Mouse (Mus musculus) cerebellum, adult 9-11 months (tissue): Measurements from ENCODE around the gene Actr1a.

Source experiments
- DNase-seq: peaks from one replicate; pipeline ENCODE4 v3.0.0; 2022

Gene Actr1a

DNA sequence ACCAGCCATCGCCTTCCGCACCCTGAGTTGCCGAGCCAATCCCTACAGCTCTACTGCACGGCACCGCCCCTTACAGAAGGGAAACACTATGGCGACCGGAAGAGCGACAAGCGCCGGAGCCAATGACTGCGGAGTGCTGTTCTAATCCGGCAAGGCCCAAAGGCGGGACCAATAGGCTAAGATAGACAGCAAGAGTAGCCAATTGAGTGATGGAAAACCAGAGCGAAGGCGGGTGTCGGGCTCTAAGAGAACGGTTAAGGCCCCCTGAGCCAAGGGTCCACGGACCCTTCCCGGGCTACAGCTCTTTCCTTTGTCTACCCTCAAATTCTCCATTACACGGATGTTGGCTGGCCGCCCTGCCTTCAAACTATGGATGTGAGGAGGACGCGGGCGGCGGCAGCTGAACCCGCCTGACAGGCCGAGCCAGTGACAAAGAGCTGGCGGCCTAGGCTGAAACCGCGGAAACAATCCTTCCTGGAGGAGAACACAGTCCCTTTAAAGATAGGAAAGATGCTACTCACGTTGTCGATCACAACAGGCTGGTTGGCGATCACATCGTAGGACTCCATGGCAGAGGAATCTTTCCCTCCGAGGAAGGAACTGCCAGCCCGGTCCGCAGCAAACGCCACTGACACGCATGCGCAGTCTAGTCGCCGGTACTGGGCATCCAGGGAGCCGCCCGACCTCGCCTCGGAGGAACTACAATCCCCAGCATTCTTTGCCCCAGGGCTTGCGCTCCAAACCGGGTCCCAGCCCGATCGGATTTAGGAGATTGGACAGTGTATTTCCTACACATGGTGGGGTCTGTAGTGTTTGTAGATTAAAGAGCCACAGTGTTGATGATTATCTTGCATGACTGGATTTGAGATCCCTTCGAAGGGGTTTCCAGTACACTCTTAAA is at the start of gene Actr1a:
Actr1a (minus strand) TSS at position 640 of the 901 bp plus-strand sequence.
- DNase-seq, result peak; percentile 97

DNA sequence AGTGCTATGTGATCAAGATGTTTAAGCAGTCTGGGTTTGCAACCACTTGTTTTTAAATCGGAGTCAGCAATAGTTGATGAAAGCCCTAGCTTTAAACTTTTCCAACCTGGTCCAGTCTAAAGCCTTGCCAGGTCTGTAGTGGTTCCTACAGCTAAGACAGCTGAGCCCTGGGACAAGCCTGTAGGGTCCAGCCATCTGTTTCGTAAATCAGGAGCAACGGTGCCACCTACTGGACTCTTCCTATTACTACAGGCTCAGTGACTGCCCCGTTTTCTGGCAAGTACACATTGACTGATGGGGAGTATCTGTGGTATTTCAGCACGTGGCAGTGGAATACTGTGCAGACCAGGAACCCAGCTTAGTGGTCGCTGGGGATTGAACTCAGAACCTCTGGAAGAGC is 48.7 kb upstream of the Actr1a start:
- peak; percentile 90 for DNase-seq

DNA sequence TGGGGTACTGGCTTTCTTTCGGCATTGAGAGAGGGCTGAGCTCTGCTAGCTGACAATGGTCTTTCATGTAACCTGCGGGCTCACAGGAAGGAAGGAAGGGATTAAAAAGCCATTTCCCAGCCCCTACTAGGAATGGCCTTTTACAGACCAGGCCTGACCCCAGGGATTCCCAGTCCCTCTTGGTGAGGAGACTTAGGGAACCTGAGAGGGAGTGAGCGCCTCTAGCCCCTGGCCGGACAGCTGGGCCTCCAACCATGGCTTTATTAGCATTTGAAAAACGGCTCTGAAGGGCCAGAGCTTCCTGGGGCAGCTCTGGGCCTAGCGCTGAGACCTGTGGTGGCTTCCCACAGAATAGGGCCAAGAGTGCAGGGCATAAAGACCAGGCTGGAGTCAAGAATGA is 48.0 kb upstream of the Actr1a start:
- DNase-seq, result no peak

DNA sequence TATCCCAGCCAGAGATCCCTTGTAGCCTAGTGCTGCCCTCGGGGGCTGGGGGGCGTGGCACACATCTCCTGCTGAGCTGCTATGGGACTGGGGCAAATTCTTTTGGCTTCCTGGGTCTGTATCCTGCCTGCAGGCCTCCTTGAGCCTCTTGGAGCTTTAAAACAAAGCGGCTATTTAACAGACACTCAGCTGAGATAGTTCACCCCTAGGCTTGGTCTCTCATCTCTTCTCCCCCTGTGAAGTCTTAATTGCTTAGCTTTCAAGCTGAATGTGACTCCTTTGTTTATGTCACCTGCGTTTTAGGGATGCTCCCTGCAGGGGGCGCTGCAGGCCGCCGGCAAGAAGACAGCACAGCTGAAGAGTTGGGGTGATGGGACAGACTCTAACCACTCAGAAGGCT is 39.9 kb upstream of the Actr1a start:
- no peak for DNase-seq

DNA sequence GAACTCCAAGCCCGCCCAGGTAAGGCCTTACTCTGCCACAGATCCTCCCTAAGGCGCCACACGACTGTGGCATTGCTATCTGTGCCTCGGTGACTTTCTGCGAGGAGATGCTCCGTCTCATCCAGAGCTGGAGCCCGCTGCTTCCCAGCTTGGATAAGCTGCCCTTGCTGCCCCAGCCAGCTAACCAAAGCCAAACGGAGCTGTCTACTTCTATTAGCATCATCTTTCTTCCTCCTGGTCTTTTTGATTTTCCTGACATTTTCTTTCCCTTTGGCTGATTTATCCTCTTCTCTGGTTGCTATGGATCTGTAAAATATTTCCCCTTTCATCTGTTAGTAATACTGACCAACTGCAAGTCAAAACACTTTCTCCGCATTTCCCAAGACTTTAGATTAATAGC is 39.0 kb upstream of the Actr1a start:
- DNase-seq, result no peak

DNA sequence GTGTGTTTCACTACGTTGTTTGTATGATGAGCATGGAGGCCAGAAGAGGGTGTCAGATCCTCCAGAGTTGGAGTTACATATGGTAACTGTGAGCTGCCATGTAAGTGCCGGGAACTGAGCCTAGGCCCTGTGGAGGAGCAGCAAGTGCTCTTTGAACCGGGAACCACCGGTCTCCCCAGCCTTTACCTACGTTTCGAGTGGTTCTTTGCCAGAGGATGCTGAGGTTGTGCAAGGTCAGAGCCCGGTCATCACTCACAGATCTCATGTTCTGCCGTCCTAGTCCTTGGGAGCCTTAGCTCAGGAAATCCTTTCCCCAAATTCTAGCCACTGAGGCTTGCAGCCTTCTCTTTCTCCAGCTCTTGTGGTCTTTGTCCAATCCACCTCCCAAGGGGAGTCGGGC is 38.6 kb upstream of the Actr1a start:
- no peak for DNase-seq

DNA sequence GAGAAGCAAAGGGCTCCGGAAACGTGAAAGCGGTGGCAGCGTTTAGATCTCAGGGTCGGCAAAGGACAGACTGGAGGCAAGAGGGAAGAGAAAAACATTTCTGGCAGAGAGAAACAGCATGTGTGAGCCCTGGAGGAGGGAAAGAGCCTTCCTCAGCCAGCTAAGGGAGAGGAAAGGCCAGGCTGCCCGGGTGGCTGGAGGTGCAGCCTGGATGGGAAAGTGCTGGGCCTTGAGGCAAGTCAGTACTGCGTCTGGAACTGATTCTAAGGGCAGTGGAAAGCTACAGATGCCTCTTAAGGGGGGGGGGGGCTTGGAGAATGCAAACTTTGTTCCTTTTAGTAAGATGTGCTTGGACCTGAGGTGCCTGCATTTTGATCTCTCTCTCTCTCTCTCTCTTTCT is 38.2 kb upstream of the Actr1a start:
- no peak for DNase-seq

DNA sequence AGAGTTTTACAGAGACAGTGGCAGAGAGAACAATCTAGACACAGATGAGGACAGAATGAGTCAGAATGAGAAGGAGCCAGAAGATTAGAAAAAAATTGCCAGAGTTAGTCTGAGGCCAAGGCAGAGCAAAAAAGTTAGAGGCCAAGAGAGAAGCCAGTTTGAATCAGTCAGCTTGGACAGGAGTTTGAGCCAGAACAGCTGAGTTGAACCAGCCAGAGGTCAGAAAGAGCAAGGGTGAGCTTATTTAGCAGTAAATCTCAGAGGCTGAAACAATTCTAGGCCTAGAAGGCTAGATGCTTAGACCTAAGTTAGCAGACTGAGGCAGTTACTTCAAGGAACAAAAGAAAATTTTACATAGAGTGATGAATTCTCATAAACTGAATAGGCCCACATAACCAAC is 33.7 kb upstream of the Actr1a start:
- DNase-seq, result no peak

DNA sequence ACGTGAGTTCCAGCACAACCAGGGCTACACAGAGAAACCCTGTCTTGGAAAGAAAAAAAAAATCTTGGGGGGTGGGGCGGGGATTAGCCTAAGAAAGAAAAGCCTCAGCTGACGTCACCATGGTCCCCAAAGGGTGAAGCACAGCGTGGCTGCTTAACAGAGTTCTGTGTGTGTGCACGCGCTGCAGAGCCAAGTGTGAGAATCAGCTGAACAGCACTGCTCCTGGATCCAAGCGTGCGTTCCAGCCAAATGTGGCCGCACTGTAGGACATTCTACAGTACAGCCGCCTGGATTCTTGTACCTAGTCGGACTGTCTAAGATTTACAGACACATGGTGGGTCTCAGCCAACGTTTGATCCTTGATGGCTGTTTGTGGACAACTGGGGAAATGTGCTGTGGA is 30.9 kb upstream of the Actr1a start:
- DNase-seq, result no peak

DNA sequence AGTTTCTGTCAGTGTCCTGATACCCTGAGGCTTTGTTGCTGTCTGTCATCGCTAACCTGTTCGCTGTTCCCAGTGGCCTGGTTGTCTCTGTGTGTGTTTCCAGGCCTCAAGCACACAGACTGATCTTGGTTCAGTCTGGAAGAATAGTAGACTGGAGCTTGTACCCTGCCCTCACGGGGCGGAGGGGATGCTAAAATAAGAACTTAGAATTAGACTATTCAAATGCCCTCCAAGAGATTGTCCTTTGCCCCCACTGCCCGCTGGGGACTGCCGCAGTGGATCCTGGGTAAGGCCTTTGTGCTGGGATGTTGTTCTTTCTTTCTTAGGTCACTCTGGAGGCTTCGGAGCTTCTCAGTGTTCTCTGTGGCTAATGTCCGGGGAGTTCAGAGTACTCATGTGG is 29.7 kb upstream of the Actr1a start:
- DNase-seq, result no peak

DNA sequence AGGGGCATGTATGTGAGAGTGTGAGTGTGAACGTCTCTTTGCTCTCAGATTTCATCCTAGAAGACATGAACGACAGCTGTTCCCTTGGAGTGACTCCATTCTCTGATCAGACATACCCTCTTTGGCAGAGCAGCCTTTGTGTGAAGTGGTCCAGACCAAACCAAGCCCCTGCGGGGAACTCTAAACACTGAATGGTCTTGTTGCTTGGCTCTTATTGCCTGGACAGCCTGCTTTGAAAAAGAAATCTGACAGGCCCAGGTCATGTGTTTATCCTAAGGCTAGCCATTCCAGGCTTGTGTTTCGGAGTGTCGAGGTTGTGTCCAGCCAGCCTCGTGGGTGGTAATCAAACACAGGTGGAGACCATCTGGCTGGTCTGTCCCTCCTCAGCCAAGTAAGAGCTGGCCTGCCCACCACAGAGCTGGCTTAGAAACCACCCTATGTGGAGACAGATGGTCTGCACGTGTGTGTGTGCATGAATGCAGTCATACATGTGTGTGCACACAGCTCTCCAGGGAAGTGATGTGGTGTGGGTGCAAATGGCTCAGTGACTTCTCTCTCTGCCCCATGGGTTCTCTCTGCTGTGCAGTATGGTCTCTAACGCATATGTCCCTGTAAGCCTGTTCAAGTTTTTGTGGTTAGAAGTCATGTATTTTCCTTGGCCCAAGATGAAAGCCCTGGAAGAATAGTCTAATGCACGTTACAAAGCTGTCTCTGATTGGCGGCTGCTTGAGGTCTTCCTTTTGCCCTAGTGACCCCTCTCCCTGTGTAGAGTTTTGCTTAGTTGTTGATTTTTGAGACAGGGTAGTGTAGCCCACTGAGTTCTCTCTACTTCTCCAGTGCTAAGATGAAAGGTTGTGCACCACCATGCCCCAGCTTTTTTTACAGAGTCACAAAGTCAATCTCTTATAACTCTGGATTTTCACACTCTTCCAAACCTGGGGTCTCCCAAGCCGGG is 27.1 kb upstream of the Actr1a start:
- DNase-seq, result peak; percentile 94

DNA sequence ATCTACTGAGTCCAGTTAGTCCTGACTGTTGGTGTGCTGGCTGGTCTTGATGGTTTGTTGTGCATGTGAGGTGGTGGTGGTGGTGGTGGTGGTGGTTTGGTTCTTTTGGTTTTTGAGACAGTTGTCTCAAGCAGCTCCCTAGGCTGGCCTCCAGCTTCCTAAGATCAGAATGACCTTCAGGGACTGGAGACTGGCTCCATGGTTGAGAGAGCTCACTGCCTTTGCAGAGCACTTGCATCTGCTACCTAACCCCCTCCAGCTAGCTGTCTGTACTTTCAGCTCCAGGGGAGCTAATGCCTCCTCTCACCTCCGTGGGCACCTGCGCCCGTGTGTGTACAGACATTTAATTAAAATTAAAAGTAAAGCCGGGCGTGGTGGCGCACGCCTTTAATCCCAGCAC is 24.9 kb upstream of the Actr1a start:
- no peak for DNase-seq

DNA sequence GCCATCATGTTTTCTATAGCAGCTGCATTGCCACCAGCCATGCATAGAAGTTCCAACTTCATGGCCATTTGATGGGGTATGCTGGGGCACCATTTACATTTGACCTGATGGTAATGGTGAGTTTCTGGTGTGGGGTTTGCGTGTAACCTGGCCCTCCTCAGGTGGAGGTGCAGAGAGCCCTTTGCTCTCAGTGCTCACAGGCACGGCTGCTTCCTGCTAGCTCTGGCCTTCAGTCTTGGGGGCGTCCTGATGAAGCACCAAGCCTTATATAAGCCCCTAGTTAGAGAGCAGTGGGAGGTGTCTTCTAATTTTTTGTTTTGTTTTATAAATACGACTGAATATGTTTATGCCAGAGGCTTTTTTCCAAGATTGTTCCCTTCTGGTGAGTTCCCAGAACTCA is 22.5 kb upstream of the Actr1a start:
- no peak for DNase-seq

DNA sequence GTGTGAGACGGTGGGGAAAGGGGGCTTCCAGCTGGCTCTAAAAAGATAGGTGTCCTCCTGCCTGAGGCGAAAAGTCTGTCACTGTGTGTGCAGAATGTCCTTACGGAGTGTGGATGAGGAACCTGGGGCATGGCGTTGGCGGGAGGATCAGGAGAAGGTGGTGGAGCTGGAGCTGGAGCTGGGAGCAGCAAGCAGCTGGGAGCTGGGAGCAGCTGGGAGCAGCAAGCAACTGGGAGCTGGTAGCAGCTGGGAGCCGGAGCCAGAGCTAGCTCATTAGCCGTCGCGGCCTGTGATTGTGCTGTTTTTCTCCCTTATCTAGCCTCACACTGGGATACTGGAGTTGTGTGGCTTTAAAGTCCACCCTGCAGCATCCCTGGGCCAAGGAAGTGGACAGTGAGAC is 20.7 kb upstream of the Actr1a start:
- no peak for DNase-seq

DNA sequence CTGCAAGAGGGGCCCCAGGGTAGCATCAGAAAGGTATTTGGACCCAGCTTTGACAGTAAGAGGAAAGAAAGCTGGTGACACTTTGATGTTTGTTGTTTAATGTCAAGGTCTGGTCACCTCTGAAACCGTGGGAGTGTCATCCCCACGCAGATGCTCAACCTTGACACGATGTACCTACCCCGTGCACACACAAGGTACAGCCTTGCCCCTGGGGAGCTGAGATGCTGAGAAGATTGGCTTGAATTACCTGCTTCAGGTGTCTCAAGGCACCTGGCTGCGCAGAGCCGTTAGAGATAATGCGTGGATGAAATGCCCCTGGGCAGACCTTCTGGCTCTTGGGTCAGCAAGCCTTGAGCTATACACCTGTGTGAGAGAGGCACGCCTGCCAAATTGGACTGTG is 18.9 kb upstream of the Actr1a start:
- DNase-seq, result no peak

DNA sequence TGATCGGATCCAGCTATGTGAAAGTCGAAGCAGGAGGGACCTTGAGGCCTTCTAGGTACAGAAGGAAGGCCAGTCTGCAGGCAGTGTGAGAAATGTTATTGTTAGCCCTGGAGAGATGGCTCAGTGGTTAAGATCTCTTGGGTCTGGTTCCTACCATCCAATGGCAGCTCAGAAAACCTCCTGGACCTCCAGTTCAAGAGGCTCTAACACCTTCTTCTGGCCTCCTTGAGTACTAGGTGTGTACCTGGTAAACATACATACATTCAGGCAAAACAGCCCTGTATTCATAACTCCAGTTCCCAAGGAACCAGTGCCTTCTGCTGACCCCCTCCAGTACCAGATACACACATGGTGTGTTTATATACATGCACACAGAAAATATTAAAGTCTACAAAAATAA is 18.4 kb upstream of the Actr1a start:
- DNase-seq, result no peak

DNA sequence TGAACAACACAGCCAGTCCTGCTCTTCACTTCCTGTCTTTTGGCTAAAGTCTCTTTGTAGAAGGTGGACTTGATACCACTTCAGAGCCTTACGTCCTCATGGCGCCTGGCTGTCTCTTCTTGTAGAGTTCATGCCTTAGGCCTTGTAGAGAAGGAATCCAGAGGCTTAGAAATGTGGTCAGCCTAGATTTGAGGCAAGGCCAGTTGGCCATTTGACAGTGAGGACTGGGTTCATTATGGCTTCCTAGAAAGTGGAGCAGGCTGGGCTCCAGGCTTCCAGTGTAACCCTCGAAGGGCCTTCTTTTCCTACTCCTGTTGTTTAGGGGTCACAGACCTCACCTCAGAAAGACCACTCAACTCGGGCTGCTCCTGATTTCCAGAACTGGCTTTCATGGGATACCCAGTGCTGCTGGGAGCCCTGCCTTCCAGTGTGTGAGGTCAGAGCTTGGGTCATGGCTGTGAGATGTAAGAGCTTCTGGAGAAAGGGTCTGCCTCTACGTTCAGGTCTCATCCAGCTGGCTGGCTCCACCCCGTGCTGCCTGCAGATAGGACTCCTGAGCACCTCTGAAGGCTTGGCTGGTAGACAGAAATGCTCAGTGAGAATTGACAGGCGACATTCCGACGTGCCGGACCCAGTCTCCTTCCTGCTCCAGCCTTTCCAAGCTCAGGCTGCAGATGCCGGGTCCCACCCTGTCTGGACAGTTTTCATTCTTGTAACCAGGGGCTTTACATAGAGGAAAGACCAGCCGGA is 16.7 kb upstream of the Actr1a start:
- no peak for DNase-seq

DNA sequence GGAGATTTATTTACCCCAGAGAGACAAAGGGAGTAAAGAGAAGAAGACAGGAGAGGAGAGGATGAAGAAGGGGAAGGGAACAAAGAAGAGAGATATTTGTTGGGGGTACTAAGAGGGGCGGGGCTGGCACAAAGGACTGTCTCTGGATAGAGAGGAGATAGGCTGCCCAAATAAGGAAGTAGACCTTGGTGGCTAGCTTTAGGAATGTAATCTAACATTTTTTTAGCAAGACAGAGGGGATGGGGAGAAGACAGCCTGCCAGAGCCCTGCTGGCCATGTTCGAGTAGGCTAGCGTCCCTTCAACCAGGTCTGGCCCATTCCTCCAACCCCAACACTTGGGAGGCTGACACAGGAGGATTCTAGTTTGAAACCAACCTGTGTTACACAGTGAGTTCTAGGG is 14.0 kb upstream of the Actr1a start:
- DNase-seq, result no peak

DNA sequence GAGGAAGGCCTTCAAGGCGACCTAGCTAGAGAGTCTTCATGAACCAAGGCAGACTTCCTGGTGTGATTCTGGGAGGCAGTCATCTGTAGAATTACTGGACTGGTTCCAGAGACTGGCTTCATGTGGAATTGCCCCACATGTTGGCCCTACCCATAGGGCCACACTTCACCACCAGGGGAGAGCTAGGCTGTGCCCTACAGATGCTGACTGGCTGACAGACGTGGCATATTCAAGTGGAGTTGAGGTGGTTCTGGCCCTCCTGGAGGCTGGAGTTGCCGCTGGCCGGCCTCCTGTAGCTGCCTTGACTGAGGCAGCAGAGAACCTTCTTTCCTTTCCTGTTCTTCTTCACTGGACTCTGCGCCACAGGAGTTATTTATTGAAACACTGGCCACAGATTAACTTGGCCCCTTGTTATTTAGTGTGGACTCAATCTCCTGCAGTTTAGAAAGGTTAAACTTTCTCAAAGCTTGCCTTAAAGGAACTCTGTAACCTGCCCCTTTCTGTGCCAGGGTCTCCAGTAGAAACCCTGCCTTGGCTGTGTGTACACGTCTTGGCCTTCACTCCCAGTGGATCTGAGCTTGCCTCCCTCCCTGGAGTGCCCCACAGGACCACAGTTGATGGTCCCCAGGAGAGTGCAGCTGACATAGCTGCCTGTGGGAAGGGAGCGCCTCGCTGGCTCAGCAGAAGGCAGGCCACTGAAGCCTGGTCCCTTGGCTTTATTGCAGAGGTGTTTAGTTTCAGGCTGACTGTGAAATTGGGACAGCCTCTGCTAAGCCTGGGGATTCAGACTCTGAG is 11.2 kb upstream of the Actr1a start:
- no peak for DNase-seq

DNA sequence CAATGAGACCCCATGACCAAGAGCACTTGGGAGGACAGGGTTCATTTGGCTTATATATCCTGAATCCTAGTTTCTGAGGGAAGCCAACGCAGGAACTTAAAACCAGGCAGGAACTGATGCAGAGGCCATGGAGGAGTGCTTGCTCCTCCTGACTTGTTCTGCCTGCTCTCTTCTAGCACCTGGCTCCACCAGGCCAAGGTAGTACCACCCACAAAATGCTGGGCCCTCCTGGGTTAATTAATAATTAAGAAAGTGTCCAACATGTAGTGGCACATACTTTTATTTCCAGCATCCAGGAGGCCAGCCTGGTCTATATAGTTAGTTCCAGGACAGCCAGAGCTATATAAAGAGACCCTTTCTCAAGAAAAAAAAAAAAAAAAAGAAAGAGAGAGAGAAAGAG is 8.5 kb upstream of the Actr1a start:
- no peak for DNase-seq

DNA sequence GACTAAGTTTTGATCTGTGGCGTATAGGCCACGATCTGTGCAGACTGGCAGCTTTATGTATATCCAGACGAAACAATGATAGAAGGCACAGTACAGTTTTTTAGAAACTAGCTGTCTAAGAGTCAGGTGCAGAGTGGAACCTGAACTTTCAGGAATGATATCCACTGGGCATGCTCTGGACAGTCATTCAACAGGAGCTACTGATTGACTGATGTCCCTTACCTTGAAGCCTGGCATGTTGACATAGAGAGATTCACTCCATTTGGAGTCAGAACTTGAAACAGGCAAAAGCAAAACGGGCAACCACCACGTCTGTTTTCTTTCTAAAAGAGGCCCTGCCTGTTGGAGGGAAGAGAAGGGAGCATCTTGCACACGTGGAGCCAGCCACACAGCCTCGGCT is 5.0 kb upstream of the Actr1a start:
- no peak for DNase-seq

DNA sequence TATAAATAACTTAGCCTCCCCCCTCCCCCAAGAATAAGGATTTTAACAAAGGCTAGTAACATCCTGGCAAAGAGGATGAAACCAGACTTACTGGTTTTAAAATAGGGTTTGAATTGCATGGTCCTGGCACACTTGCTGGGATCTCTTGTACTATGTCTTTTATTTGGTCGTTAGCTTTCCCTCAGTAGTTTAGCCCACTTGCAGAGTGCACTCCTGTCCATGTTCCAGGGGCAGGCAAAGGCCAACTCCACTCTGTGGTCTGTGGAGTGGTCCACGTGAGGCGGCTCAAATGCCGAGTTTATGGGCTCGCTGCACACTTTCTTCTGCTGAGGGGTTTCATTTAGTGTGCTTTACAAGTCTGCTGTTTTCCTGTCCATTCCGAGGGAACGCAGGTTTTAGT is 4.3 kb upstream of the Actr1a start:
- DNase-seq, result no peak
